Mouse (Mus musculus): Measurements from ENCODE around the gene Olfr70.

Olfr70 gene

GRCm38 (mm10) chr4:43655656-43656338, 44.8 kb downstream of the Olfr70 start:
- no peak for DNase-seq (ENCODE audit: low spot score)

- no peak for DNase-seq (ENCODE audit: low spot score)
Measured at GRCm38 (mm10) chr4:43653161-43654015, 47.2 kb downstream of the Olfr70 start, which contains the start of gene Spag8. Gene Spag8, minus strand, starts transcription at chr4:43653594.

- no peak for DNase-seq (ENCODE audit: low spot score)
Measured at GRCm38 (mm10) chr4:43652726-43653125, 47.9 kb downstream of the Olfr70 start.

GRCm38 (mm10) chr4:43649783-43650182, 50.8 kb downstream of the Olfr70 start:
- no peak for DNase-seq (ENCODE audit: low spot score)
